Mouse (Mus musculus): ENCODE results near the gene Metrn. TPM values are rescaled to one million over a fixed set of nuclear protein-coding genes. Genes with fewer than 3 reads are reported as not detected.

The Metrn gene
- polyA plus RNA-seq, 1 experiment: 64.0 TPM

DNA sequence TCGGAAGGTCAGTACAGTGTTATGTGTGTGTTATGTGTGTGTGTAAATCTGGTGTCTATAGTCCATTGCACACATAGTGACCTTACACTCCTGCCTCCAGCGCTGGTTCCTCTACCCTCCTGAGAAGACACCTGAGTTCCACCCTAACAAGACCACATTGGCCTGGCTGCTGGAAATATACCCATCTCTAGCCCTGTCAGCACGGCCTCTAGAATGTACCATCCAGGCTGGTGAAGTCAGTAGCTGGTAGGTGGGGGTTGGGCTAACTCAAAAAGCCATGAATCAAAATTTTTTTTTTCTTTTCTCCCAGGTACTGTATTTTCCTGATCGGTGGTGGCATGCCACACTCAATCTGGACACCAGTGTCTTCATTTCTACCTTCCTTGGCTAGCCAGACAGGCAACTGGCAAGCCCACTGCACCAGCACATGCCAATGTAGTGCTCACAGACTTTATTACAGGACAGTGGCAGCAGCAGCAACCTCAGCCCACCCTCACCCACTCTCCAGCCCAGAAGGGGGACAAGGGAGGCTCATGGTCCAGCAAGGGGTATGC lies 33.3 kb upstream of the Metrn start:
- Histone ChIP-seq H3K36me3 (ENCODE audit: control insufficient read depth, insufficient read depth) (peaks cover 27% of the 10 kb centered on the region), H3ac (ENCODE audit: control insufficient read depth, insufficient read length, low read depth) (no peak overlapping the region), H3K27me3 (ENCODE audit: control insufficient read depth, insufficient read depth, insufficient read length) (no peaks in the 10 kb centered on the region), H3K79me2 (ENCODE audit: control insufficient read depth, insufficient read depth) (peaks cover 48% of the 10 kb centered on the region), H3K79me3 (ENCODE audit: low read depth) (peaks cover 27% of the 10 kb centered on the region), H3K4me3 (ENCODE audit: insufficient read depth, poor library complexity, severe bottlenecking) (no peak overlapping the region)
- TF ChIP-seq MYOG (IDR thresholded peaks at IDR 0.05; ENCODE audit: control insufficient read depth, extremely low read depth, insufficient read length) (no peak), MAX (IDR thresholded peaks at IDR 0.05) (no peak), USF1 (IDR thresholded peaks at IDR 0.05; ENCODE audit: low read depth) (no peak), CEBPB (IDR thresholded peaks at IDR 0.05; ENCODE audit: low read depth) (no peak), CTCF (IDR thresholded peaks at IDR 0.05; ENCODE audit: control insufficient read depth, insufficient read depth, insufficient read length) (no peak), FOSL1 (IDR thresholded peaks at IDR 0.05; ENCODE audit: insufficient read depth, low read length, poor library complexity, severe bottlenecking) (no peak), MYOD1 (IDR thresholded peaks at IDR 0.05; ENCODE audit: control insufficient read depth, insufficient read length, low read depth) (no peak)

DNA sequence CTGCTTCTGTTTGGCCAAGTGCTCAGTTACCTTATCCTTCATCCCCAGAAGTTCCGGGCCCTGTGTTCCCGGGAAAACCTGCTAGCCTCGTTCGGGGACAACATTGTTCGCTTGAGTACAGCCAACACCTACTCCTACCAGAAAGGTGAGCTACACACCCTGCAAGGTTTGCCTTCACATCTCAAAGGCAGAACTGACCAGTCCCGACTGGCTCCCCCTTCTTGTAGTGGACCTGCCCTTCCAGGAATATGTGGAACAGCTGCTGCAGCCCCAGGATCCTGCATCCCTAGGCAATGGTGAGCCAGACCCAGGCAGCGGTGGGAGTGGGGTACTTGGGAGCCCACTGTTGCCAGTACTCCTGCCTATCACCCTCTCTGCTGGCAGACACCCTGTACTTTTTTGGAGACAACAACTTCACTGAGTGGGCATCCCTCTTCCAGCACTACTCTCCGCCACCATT lies 32.7 kb upstream of the Metrn start:
- Histone ChIP-seq H3K4me3 (ENCODE audit: insufficient read depth, poor library complexity, severe bottlenecking) (no peak overlapping the region), H3K36me3 (ENCODE audit: control insufficient read depth, insufficient read depth) (peaks cover 24% of the 10 kb centered on the region), H3K79me2 (ENCODE audit: control insufficient read depth, insufficient read depth) (peaks cover 46% of the 10 kb centered on the region), H3K27me3 (ENCODE audit: control insufficient read depth, insufficient read depth, insufficient read length) (no peaks in the 10 kb centered on the region), H3ac (ENCODE audit: control insufficient read depth, insufficient read length, low read depth) (peak overlapping the region; percentile 46), H3K79me3 (ENCODE audit: low read depth) (peaks cover 27% of the 10 kb centered on the region)
- TF ChIP-seq FOSL1 (IDR thresholded peaks at IDR 0.05; ENCODE audit: insufficient read depth, low read length, poor library complexity, severe bottlenecking) (no peak), MAX (IDR thresholded peaks at IDR 0.05) (no peak), MYOD1 (IDR thresholded peaks at IDR 0.05; ENCODE audit: control insufficient read depth, insufficient read length, low read depth) (no peak), CEBPB (IDR thresholded peaks at IDR 0.05; ENCODE audit: low read depth) (no peak), CTCF (IDR thresholded peaks at IDR 0.05; ENCODE audit: control insufficient read depth, insufficient read depth, insufficient read length) (no peak), MYOG (IDR thresholded peaks at IDR 0.05; ENCODE audit: control insufficient read depth, extremely low read depth, insufficient read length) (no peak), USF1 (IDR thresholded peaks at IDR 0.05; ENCODE audit: low read depth) (no peak)

DNA sequence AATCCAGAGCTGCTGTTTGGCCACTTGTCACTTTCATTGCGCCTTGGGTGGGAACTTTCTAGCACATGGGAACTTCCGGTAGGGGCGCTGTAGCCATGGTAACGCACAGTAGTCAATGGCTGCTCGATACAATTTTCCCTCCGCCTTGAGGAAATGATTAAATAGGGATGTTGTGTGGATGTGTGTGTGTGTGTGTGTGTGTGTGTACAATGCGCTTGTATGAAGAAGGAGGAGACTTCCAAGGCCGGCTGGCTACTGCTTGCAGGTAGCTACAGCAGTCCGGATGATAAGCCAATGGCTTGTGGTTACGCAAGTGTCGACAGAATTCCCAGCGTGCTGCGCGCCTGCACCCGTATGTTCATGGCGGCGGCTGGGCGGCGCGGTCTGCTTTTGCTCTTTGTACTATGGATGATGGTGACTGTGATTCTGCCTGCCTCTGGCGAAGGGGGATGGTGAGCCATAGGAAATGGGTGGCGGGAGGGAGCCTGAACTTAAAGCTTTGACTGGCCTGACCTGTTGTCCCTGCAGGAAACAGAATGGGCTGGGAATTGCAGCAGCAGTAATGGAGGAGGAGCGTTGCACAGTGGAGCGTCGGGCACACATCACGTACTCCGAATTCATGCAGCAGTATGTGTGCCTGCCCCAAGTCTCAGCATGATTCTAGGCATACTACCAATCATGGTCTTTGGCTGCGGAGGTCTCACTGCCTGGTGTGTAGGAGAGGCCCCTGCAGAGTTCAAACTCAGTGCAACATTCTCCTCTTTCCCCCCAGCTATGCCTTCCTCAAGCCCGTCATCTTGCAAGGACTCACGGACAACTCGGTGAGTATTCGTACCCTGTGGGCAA lies 32.0 kb upstream of the Metrn start, which contains the start of gene Jmjd8:
TSS of gene Jmjd8 (plus strand) at position 156 of the 846 bp plus-strand sequence.
- peaks cover 46% of the 10 kb centered on the region for H3K79me2 ChIP-seq (ENCODE audit: control insufficient read depth, insufficient read depth)
- TF ChIP-seq CEBPB (IDR thresholded peaks at IDR 0.05; ENCODE audit: low read depth) (peak; percentile 67), FOSL1 (IDR thresholded peaks at IDR 0.05; ENCODE audit: insufficient read depth, low read length, poor library complexity, severe bottlenecking) (no peak)
- no peaks in the 10 kb centered on the region for H3K27me3 ChIP-seq (ENCODE audit: control insufficient read depth, insufficient read depth, insufficient read length)
- H3K36me3 ChIP-seq (ENCODE audit: control insufficient read depth, insufficient read depth): peaks cover 24% of the 10 kb centered on the region
- peaks cover 23% of the 10 kb centered on the region for H3K79me3 ChIP-seq (ENCODE audit: low read depth)
- H3K4me3 ChIP-seq (ENCODE audit: insufficient read depth, poor library complexity, severe bottlenecking): peak within 1 kb of the TSS; percentile 23
- H3ac ChIP-seq (ENCODE audit: control insufficient read depth, insufficient read length, low read depth): peak within 1 kb of the TSS; percentile 46

DNA sequence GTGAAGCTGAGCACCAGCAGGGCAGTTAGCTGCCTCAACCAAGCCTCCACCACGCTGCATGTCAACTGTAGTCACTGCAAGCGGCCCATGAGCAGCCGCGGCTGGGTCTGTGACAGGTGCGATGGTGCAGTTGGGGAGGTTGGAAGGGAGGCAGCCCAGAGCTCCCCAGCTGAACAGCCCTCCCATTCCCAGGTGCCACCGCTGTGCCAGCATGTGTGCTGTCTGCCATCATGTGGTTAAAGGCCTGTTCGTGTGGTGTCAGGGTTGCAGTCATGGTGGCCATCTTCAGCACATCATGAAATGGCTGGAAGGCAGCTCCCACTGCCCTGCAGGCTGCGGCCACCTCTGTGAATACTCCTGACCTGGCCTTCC lies 31.3 kb upstream of the Metrn start:
- H3K79me2 ChIP-seq (ENCODE audit: control insufficient read depth, insufficient read depth): peaks cover 42% of the 10 kb centered on the region
- H3K79me3 ChIP-seq (ENCODE audit: low read depth): peaks cover 19% of the 10 kb centered on the region
- no peak overlapping the region for H3K4me3 ChIP-seq (ENCODE audit: insufficient read depth, poor library complexity, severe bottlenecking)
- H3K27me3 ChIP-seq (ENCODE audit: control insufficient read depth, insufficient read depth, insufficient read length): no peaks in the 10 kb centered on the region
- TF ChIP-seq CTCF (IDR thresholded peaks at IDR 0.05; ENCODE audit: control insufficient read depth, insufficient read depth, insufficient read length) (no peak), CEBPB (IDR thresholded peaks at IDR 0.05; ENCODE audit: low read depth) (no peak), USF1 (IDR thresholded peaks at IDR 0.05; ENCODE audit: low read depth) (no peak), MAX (IDR thresholded peaks at IDR 0.05) (no peak), MYOG (IDR thresholded peaks at IDR 0.05; ENCODE audit: control insufficient read depth, extremely low read depth, insufficient read length) (no peak), FOSL1 (IDR thresholded peaks at IDR 0.05; ENCODE audit: insufficient read depth, low read length, poor library complexity, severe bottlenecking) (no peak), MYOD1 (IDR thresholded peaks at IDR 0.05; ENCODE audit: control insufficient read depth, insufficient read length, low read depth) (no peak)
- no peak overlapping the region for H3ac ChIP-seq (ENCODE audit: control insufficient read depth, insufficient read length, low read depth)
- H3K36me3 ChIP-seq (ENCODE audit: control insufficient read depth, insufficient read depth): peaks cover 24% of the 10 kb centered on the region

DNA sequence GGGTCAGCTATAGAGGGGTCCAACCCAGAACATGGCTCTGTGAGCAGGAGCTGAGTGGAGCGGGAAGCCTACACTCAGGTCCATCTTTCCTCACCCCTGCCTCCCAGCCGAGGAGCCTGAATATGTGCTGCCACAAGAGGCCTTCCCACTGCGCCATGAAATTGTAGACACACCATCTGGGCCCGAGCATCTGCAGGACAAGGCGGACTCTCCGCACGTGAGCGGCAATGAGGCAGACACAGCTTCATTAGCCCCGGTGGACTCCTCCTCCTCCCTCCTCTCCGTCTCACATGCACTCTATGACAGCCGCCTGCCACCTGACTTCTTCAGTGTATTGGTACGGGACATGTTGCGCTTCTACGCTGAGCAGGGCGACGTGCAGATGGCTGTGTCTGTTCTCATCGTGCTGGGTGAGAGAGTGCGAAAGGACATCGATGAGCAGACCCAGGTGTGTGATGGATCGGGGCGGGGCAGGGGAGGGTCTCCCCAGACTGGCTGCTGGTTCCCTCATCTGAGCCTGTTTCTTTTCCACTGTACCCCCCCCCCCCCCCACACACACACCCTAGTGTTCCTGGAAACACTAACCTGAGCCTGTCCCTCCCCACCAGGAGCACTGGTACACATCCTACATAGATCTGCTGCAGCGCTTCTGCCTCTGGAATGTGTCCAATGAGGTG lies 30.7 kb upstream of the Metrn start:
- peaks cover 41% of the 10 kb centered on the region for H3K79me2 ChIP-seq (ENCODE audit: control insufficient read depth, insufficient read depth)

More for the DNA sequence above, 30.7 kb upstream of the Metrn start:
- no peak for TF ChIP-seq CEBPB (IDR thresholded peaks at IDR 0.05; ENCODE audit: low read depth)
- TF ChIP-seq CTCF (IDR thresholded peaks at IDR 0.05; ENCODE audit: control insufficient read depth, insufficient read depth, insufficient read length): no peak
- no peak for TF ChIP-seq USF1 (IDR thresholded peaks at IDR 0.05; ENCODE audit: low read depth)
- TF ChIP-seq MAX (IDR thresholded peaks at IDR 0.05): no peak
- no peak for TF ChIP-seq FOSL1 (IDR thresholded peaks at IDR 0.05; ENCODE audit: insufficient read depth, low read length, poor library complexity, severe bottlenecking)
- TF ChIP-seq MYOD1 (IDR thresholded peaks at IDR 0.05; ENCODE audit: control insufficient read depth, insufficient read length, low read depth): no peak
- Histone ChIP-seq H3K4me3 (ENCODE audit: insufficient read depth, poor library complexity, severe bottlenecking) (no peak overlapping the region), H3K79me3 (ENCODE audit: low read depth) (peaks cover 19% of the 10 kb centered on the region), H3K36me3 (ENCODE audit: control insufficient read depth, insufficient read depth) (peaks cover 24% of the 10 kb centered on the region), H3K27me3 (ENCODE audit: control insufficient read depth, insufficient read depth, insufficient read length) (no peaks in the 10 kb centered on the region), H3ac (ENCODE audit: control insufficient read depth, insufficient read length, low read depth) (no peak overlapping the region)
